Mouse (Mus musculus) liver, postnatal 0 days (tissue): ENCODE data around the gene Mthfs. TPM values are rescaled to one million over a fixed set of nuclear protein-coding genes. Genes with fewer than 3 reads are reported as not detected.

Experiments used
- ATAC-seq: fragments of 200-750 bp; cut with Nextera tagmentation; 2 replicates; pipeline ENCODE4 v1.8.0; 2017; ENCODE audit warnings: mild to moderate bottlenecking, moderate library complexity
- DNase-seq: peaks from one replicate; pipeline ENCODE4 v3.0.0-alpha.2; 2016
- H3K27ac ChIP-seq: fragments of 300-500 bp; sonication (generic); 2 replicates; pipeline ENCODE4 v1.5.1; 2014; ENCODE audit warnings: antibody characterized with exemption, moderate library complexity, mild to moderate bottlenecking, low read depth
- H3K27me3 ChIP-seq: fragments of 300-500 bp; sonication (generic); 2 replicates; pipeline ENCODE4 v1.6.1; 2014; ENCODE audit warnings: low read length, control low read depth, mixed read lengths; ENCODE audit not compliant: insufficient read depth
- H3K36me3 ChIP-seq: fragments of 300-500 bp; sonication (generic); replicated peaks from 2 replicates; pipeline ENCODE4 v1.6.1; 2014; ENCODE audit warnings: mild to moderate bottlenecking, control low read depth, low read length, moderate library complexity, mixed read lengths; ENCODE audit not compliant: insufficient read depth
- H3K4me1 ChIP-seq: fragments of 300-500 bp; sonication (generic); 2 replicates; pipeline ENCODE4 v1.6.1; 2014; ENCODE audit warnings: antibody characterized with exemption, mild to moderate bottlenecking, control low read depth; ENCODE audit not compliant: insufficient read depth
- H3K4me2 ChIP-seq: fragments of 300-500 bp; sonication (generic); 2 replicates; pipeline ENCODE4 v1.6.1; 2014; ENCODE audit warnings: low read depth, mild to moderate bottlenecking, low read length, moderate library complexity, mixed read lengths
- H3K4me3 ChIP-seq: fragments of 300-500 bp; sonication (generic); 2 replicates; pipeline ENCODE4 v1.5.1; 2014; ENCODE audit warnings: low read depth, low read length
- H3K9ac ChIP-seq: fragments of 300-500 bp; sonication (generic); replicated peaks from 2 replicates; pipeline ENCODE4 v1.6.1; 2014; ENCODE audit warnings: mild to moderate bottlenecking, moderate library complexity
- H3K9me3 ChIP-seq: fragments of 300-500 bp; sonication (generic); 2 replicates; pipeline ENCODE4 v1.6.1; 2016; ENCODE audit warnings: mild to moderate bottlenecking, control low read depth, low read length, mixed read lengths
- CTCF ChIP-seq: sonication (generic); IDR thresholded peaks from 2 replicates; pipeline ENCODE4 v1.5.1; 2016; ENCODE audit warnings: antibody characterized with exemption, low read depth
- EP300 ChIP-seq: IDR thresholded peaks from 2 replicates; pipeline ENCODE4 v1.6.1; 2016; ENCODE audit warnings: antibody characterized with exemption, low read depth, mild to moderate bottlenecking
- WGBS: fragments of 180-500 bp; shearing (Covaris S2); extraction: QIAGEN DNeasy Blood & Tissue Kit; methylation state at CpG from one replicate; pipeline ENCODE4 v1.1.7; 2014; ENCODE audit not compliant: insufficient replicate concordance; 5-methylcytosine and 5-hydroxymethylcytosine counted together
- polyA plus RNA-seq: library from polyadenylated mRNA; unstranded; fragments of >200 nt; fragmentation: Nextera tagmentation; extraction: Ambion mirVana; gene quantifications from 2 replicates; pipeline ENCODE4 v1.2.1, GENCODE M21; 2015

The Mthfs gene
- polyA plus RNA-seq, 1 experiment from 2014 or later: 39.6 TPM

GRCm38 (mm10) chr9:89256556-89257335, 46.3 kb downstream of the Mthfs start:
- Histone ChIP-seq H3K27me3 (no peaks in the 10 kb centered on the region), H3K4me2 (no peak overlapping the region), H3K4me3 (no peak overlapping the region), H3K9ac (no peak overlapping the region), H3K27ac (no peak overlapping the region), H3K36me3 (no peaks in the 10 kb centered on the region), H3K4me1 (no peaks in the 10 kb centered on the region), H3K9me3 (no peaks in the 10 kb centered on the region)
- peak; percentile 35 for ATAC-seq
- TF ChIP-seq CTCF (no peak), EP300 (no peak)
- WGBS: 38% methylated on average over 12 of the region's 12 CpGs
- DNase-seq: no peak

DNA sequence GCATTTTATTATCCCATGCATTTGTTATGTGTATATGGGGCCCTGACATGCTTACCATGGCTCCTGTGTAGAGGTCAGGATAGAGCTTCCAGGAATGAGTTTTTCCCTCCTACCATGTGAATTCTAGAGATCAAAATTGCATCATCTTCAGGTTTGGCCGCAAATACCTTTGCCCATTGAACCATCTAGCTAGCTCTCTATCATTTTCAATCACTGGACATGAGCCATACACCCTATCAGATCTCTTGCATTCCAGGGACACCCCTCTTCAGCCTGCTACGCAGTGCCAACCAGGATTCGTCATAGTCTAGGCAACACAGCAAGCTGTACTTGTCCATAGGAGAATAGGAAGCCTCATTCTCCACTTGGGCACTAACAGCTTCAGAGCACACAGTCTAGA, 53.5 kb downstream of the Mthfs start:
- WGBS: 85% methylated on average over 3 of the region's 3 CpGs
- H3K9me3 ChIP-seq: no peaks in the 10 kb centered on the region
- no peak for TF ChIP-seq CTCF
- TF ChIP-seq EP300: no peak
- H3K9ac ChIP-seq: no peak overlapping the region
- H3K4me3 ChIP-seq: no peak overlapping the region
- H3K36me3 ChIP-seq: no peaks in the 10 kb centered on the region
- no peaks in the 10 kb centered on the region for H3K27me3 ChIP-seq
- DNase-seq (no peak), ATAC-seq (no peak)
- H3K27ac ChIP-seq: no peak overlapping the region
- H3K4me1 ChIP-seq: peaks cover 3% of the 10 kb centered on the region; the same call in 1 of the 2 replicates
- no peak overlapping the region for H3K4me2 ChIP-seq

DNA sequence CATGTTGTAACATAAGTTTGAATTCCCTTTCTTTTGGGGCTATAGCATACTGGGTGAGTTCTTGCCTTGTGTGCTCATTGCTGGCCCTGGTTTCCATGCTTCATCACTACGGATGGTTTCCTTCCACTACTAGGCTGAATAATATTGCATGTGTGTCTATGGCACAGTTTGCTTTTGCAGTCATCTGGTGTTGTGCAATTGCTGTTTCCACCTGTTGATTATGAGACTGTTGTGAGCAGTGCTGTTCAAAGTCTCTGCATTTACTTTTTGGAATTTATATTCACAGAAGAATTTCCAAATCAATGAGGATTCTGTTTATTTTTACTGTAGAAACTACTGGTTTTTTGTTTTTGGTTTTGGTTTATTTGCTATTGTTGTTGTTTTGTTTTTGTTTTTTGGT, 54.1 kb downstream of the Mthfs start:
- Histone ChIP-seq H3K4me3 (no peak overlapping the region), H3K4me1 (peaks cover 3% of the 10 kb centered on the region; the same call in 1 of the 2 replicates), H3K9ac (no peak overlapping the region), H3K27ac (no peak overlapping the region), H3K36me3 (no peaks in the 10 kb centered on the region), H3K9me3 (no peaks in the 10 kb centered on the region), H3K4me2 (no peak overlapping the region), H3K27me3 (no peaks in the 10 kb centered on the region)
- ATAC-seq (no peak), DNase-seq (no peak)
- no peak for TF ChIP-seq CTCF
- no peak for TF ChIP-seq EP300
- 73% methylated on average over 1 of the region's 1 CpGs for WGBS

- Histone ChIP-seq H3K4me2 (no peak overlapping the region), H3K27me3 (no peaks in the 10 kb centered on the region), H3K36me3 (no peaks in the 10 kb centered on the region), H3K9ac (no peak overlapping the region), H3K4me3 (no peak overlapping the region), H3K9me3 (no peaks in the 10 kb centered on the region), H3K4me1 (peaks cover 3% of the 10 kb centered on the region; the same call in 1 of the 2 replicates), H3K27ac (no peak overlapping the region)
- 49% methylated on average over 4 of the region's 4 CpGs for WGBS
- TF ChIP-seq EP300 (no peak), CTCF (no peak)
- DNase-seq: no peak
- ATAC-seq: peak; percentile 29; the same call in 1 of the 2 replicates
Measured at GRCm38 (mm10) chr9:89267093-89267492, 56.6 kb downstream of the Mthfs start.

DNA sequence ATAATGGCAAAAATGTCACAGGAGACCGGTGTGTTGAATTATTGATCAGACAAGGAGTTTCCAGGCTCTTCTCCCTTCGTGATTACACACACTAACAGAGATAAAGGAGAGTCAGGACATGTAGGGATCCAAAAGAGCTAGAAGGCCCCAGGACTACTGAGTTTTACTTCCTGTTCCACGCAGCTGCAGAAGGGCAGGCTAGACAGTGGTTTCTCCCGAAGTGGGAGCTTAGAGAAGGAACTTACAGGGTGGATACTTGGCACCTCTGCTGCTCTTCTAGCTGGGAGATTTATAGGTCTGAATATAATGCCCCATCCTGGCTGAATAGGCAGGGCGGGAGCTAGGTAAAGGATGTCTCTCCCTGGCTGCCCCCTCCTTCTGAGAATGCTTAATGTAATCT, 57.1 kb downstream of the Mthfs start:
- WGBS: 41% methylated on average over 5 of the region's 5 CpGs

DNA sequence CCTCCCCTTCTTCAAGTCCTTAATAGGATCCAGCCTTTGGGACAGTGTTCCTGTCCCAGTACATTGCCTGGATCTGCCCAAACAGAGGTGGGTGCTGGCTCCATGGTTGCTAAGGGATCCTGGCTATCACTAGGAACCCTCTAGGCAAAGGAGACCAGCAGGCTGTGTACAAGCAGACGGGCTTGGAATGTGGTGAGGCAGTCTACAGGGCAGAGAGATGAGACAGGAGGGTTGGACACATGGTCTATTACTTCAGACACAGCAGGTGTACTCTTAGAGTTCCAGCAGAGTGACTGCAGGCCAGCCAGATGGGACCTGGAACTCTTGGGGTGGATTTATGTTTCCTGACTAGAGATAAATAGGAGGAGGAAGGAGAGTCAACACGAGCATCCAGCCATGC, 59.9 kb downstream of the Mthfs start:
- 75% methylated on average over 2 of the region's 2 CpGs for WGBS
- H3K9me3 ChIP-seq: no peaks in the 10 kb centered on the region
- no peak for DNase-seq

More for the DNA sequence above, 57.1 kb downstream of the Mthfs start:
- Histone ChIP-seq H3K27me3 (no peaks in the 10 kb centered on the region), H3K9ac (no peak overlapping the region), H3K9me3 (no peaks in the 10 kb centered on the region), H3K27ac (no peak overlapping the region), H3K36me3 (no peaks in the 10 kb centered on the region), H3K4me2 (no peak overlapping the region), H3K4me1 (peaks cover 3% of the 10 kb centered on the region; the same call in 1 of the 2 replicates), H3K4me3 (no peak overlapping the region)
- TF ChIP-seq EP300: no peak
- no peak for TF ChIP-seq CTCF
- ATAC-seq (no peak), DNase-seq (no peak)

More for the DNA sequence above, 59.9 kb downstream of the Mthfs start:
- Histone ChIP-seq H3K4me1 (no peaks in the 10 kb centered on the region), H3K9ac (no peak overlapping the region), H3K27ac (no peak overlapping the region), H3K36me3 (no peaks in the 10 kb centered on the region), H3K4me2 (no peak overlapping the region), H3K27me3 (no peaks in the 10 kb centered on the region), H3K4me3 (no peak overlapping the region)
- no peak for TF ChIP-seq EP300
- no peak for TF ChIP-seq CTCF
- no peak for ATAC-seq
